Mouse (Mus musculus) large intestine, adult 2 months (tissue): Measurements from ENCODE around the gene Tbx21. TPM values are rescaled to one million over a fixed set of nuclear protein-coding genes. Genes with fewer than 3 reads are reported as not detected.

Experiments used
- DNase-seq: peaks from one replicate; pipeline ENCODE4 v3.0.0-alpha.2; 2012; ENCODE audit warnings: low read depth, low spot score
- WGBS: fragments of 180-500 bp; shearing (Covaris S2); methylation state at CpG from one replicate; pipeline ENCODE4 v1.1.7; 2018; 5-methylcytosine and 5-hydroxymethylcytosine counted together
- polyA plus RNA-seq: library from polyadenylated mRNA; depleted of rRNA; stranded (reverse); fragments of >200 nt; gene quantifications from 2 replicates; pipeline ENCODE4 v1.2.3, GENCODE M21; 2012

The Tbx21 gene
- polyA plus RNA-seq, 1 experiment, result 0.92 TPM

- no peak for DNase-seq
- 16% methylated on average over 9 of the region's 9 CpGs for whole genome bisulfite sequencing
These were observed 13.4 kb downstream of the Tbx21 start for GRCm38 (mm10) chr11:97101722-97102121.

GRCm38 (mm10) chr11:97098791-97099190, 16.3 kb downstream of the Tbx21 start:
- no peak for DNase-seq

GRCm38 (mm10) chr11:97094600-97094999, 20.5 kb downstream of the Tbx21 start:
- 53% methylated on average over 2 of the region's 2 CpGs for WGBS
- DNase-seq, result no peak

More at GRCm38 (mm10) chr11:97098791-97099190, 16.3 kb downstream of the Tbx21 start:
- 16% methylated on average over 18 of the region's 18 CpGs for WGBS

GRCm38 (mm10) chr11:97086365-97086764, 28.8 kb downstream of the Tbx21 start:
- WGBS, result 66% methylated on average over 6 of the region's 6 CpGs
- DNase-seq, result no peak

- DNase-seq, result no peak
- WGBS, result 66% methylated on average over 15 of the region's 15 CpGs
These were observed 30.2 kb downstream of the Tbx21 start for GRCm38 (mm10) chr11:97084821-97085505.

GRCm38 (mm10) chr11:97083401-97084140, 31.6 kb downstream of the Tbx21 start:
- DNase-seq, result no peak
- WGBS, result 28% methylated on average over 22 of the region's 22 CpGs

GRCm38 (mm10) chr11:97082977-97083376, 32.2 kb downstream of the Tbx21 start:
- WGBS, result 30% methylated on average over 11 of the region's 11 CpGs
- no peak for DNase-seq

GRCm38 (mm10) chr11:97080291-97080690, 34.8 kb downstream of the Tbx21 start:
- no peak for DNase-seq
- 48% methylated on average over 9 of the region's 9 CpGs for WGBS

- no peak for DNase-seq
These were observed 36.4 kb downstream of the Tbx21 start for GRCm38 (mm10) chr11:97078751-97079150.

GRCm38 (mm10) chr11:97074235-97074634, 40.9 kb downstream of the Tbx21 start:
- DNase-seq, result no peak
- WGBS, result 65% methylated on average over 8 of the region's 8 CpGs

More at GRCm38 (mm10) chr11:97078751-97079150, 36.4 kb downstream of the Tbx21 start:
- 37% methylated on average over 4 of the region's 4 CpGs for WGBS

- DNase-seq, result no peak
- WGBS, result 29% methylated on average over 3 of the region's 3 CpGs
These were observed 42.6 kb downstream of the Tbx21 start for GRCm38 (mm10) chr11:97072533-97072932.

GRCm38 (mm10) chr11:97071129-97071528, 44.0 kb downstream of the Tbx21 start:
- 54% methylated on average over 1 of the region's 1 CpGs for WGBS
- no peak for DNase-seq

- WGBS, result 33% methylated on average over 2 of the region's 2 CpGs
These were observed 45.4 kb downstream of the Tbx21 start for GRCm38 (mm10) chr11:97069770-97070169.

GRCm38 (mm10) chr11:97069333-97069732, 45.8 kb downstream of the Tbx21 start:
- WGBS, result 27% methylated on average over 1 of the region's 1 CpGs
- DNase-seq, result no peak

More at GRCm38 (mm10) chr11:97069770-97070169, 45.4 kb downstream of the Tbx21 start:
- no peak for DNase-seq

- DNase-seq, result no peak
These were observed 48.3 kb downstream of the Tbx21 start for GRCm38 (mm10) chr11:97066656-97067360.

GRCm38 (mm10) chr11:97065538-97066295, 49.4 kb downstream of the Tbx21 start:
- 86% methylated on average over 12 of the region's 12 CpGs for WGBS
- DNase-seq, result no peak

More at GRCm38 (mm10) chr11:97066656-97067360, 48.3 kb downstream of the Tbx21 start:
- WGBS, result 39% methylated on average over 22 of the region's 22 CpGs

GRCm38 (mm10) chr11:97063921-97064295, 51.2 kb downstream of the Tbx21 start:
- WGBS, result 61% methylated on average over 3 of the region's 3 CpGs
- no peak for DNase-seq

GRCm38 (mm10) chr11:97063274-97063920, 51.7 kb downstream of the Tbx21 start:
- DNase-seq, result no peak
- WGBS, result 15% methylated on average over 9 of the region's 9 CpGs

- WGBS, result 14% methylated on average over 11 of the region's 11 CpGs
- no peak for DNase-seq
These were observed 62.9 kb downstream of the Tbx21 start for GRCm38 (mm10) chr11:97052219-97052646.
